Mouse (Mus musculus): ENCODE results near the gene Rgp1. TPM values are rescaled to one million over a fixed set of nuclear protein-coding genes. Genes with fewer than 3 reads are reported as not detected.
"Not testable (repeated sequence)": the region's sequence is repeated elsewhere in the genome, so short reads cannot be mapped to it uniquely, and the experiment has no call there.

Rgp1 gene
- total and polyA plus RNA-seq, 3 experiments = 17.1 to 47.6 TPM; not detected in 1

DNA sequence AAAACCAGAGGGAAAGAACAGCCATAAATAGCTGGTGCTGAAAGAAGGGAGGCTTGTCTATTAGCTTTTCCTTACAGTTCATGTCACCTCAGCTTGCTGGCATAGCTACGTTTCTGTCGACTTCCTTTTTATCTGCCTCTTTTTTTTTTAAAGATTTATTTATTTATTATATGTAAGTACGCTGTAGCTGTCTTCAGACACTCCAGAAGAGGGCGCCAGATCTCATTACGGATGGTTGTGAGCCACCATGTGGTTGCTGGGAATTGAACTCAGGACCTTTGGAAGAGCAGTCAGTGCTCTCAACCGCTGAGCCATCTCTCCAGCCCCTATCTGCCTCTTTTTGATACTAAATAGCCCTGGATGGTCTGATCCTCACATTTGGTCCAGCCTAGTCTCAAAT, 26.7 kb upstream of the Rgp1 start:
- not testable (repeated sequence) for H3K9ac ChIP-seq (ENCODE audit: control insufficient read depth, low read depth, low read length, poor library complexity, severe bottlenecking); H3K27ac ChIP-seq (ENCODE audit: control insufficient read depth, low read depth, low read length); H3K9me3 ChIP-seq (replicated peaks; ENCODE audit: insufficient read depth, low read length); H3K4me3 ChIP-seq (ENCODE audit: control insufficient read depth in 1 of 2, insufficient read depth in 1 of 2, low read depth in 2 of 2, low read length in 2 of 2); H3K4me1 ChIP-seq (ENCODE audit: control insufficient read depth in 1 of 2, insufficient read depth in 2 of 2, low read length in 2 of 2); H3K27me3 ChIP-seq (ENCODE audit: control insufficient read depth in 1 of 2, insufficient read depth in 2 of 2, low read length in 2 of 2); H3K79me2 ChIP-seq (ENCODE audit: control insufficient read depth, insufficient read depth, low read length, poor library complexity); DNase-seq (ENCODE audit: low read depth, low spot score)
- peaks cover 6 to 37% of the 10 kb centered on the region in 2 experiments; a peak in 3 of 4 replicates for H3K36me3 ChIP-seq (ENCODE audit: control insufficient read depth in 1 of 2, insufficient read depth in 2 of 2, low read length in 2 of 2)
- TF ChIP-seq CTCF (IDR thresholded peaks at IDR 0.05 in 2 of 3, conservative IDR thresholded peaks at IDR 0.05 in 1 of 3; ENCODE audit: control insufficient read depth in 1 of 3, insufficient read depth in 1 of 3, low read depth in 2 of 3, low read length in 3 of 3, poor library complexity in 1 of 3, severe bottlenecking in 1 of 3) = peak in 1 of 3 experiments; percentile 10; a peak in 1 of 6 replicates
- TF ChIP-seq ZNF384 (IDR thresholded peaks at IDR 0.05; ENCODE audit: low read depth, low read length) = peak; percentile 42; the same call in 1 of the 2 replicates

DNA sequence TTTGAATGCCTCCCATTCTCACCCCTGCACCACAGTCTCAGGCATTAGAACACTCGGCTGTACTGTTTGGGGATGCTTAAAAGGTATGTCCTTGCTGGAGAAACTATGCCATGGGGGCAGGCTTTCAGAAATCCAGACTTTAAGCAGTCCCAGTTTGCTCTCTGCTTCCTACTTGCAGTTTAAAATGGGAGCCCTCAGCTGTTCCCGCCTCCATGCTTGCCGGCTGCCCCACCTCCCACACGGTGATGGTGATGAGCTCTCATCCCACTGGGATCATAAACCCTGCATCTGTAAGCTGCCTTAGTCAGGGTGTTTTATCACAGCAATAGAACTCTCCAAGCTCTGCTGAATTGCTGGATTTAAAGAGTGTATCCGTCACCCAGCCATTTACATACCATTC, 26.1 kb upstream of the Rgp1 start:
- TF ChIP-seq MAFK (IDR thresholded peaks at IDR 0.05; ENCODE audit: borderline replicate concordance, low read depth, low read length) (no peak), POLR2A (IDR thresholded peaks at IDR 0.05; ENCODE audit: control insufficient read depth in 1 of 2, insufficient read depth in 1 of 2, low read depth in 1 of 2, low read length in 2 of 2, poor library complexity in 1 of 2) (no peak), EP300 (IDR thresholded peaks at IDR 0.05; ENCODE audit: low read depth in 1 of 2, low read length in 2 of 2) (no peak), GATA1 (IDR thresholded peaks at IDR 0.05; ENCODE audit: low read depth, low read length) (no peak), MYB (IDR thresholded peaks at IDR 0.05; ENCODE audit: low read depth, low read length) (no peak), ZKSCAN1 (IDR thresholded peaks at IDR 0.05; ENCODE audit: low read depth, low read length) (no peak), UBTF (IDR thresholded peaks at IDR 0.05; ENCODE audit: borderline replicate concordance, insufficient read depth, low read depth, low read length) (no peak), GABPA (IDR thresholded peaks at IDR 0.05; ENCODE audit: low read depth, low read length) (no peak), TAL1 (IDR thresholded peaks at IDR 0.05; ENCODE audit: low read length) (no peak), NELFE (IDR thresholded peaks at IDR 0.05; ENCODE audit: low read depth, low read length) (no peak), RCOR1 (IDR thresholded peaks at IDR 0.05; ENCODE audit: low read depth, low read length) (no peak), ZNF384 (IDR thresholded peaks at IDR 0.05; ENCODE audit: low read depth, low read length) (no peak), CHD2 (IDR thresholded peaks at IDR 0.05; ENCODE audit: low read length) (no peak), MEF2A (IDR thresholded peaks at IDR 0.05; ENCODE audit: extremely low read depth, insufficient replicate concordance, low read depth, low read length, poor library complexity, severe bottlenecking) (no peak), ZMIZ1 (IDR thresholded peaks at IDR 0.05; ENCODE audit: low read depth, low read length) (no peak), TBP (IDR thresholded peaks at IDR 0.05; ENCODE audit: low read depth, low read length) (no peak), NRF1 (IDR thresholded peaks at IDR 0.05; ENCODE audit: insufficient read depth, low read depth, low read length, poor library complexity, severe bottlenecking) (no peak)
- Histone ChIP-seq H3K27me3 (ENCODE audit: control insufficient read depth in 1 of 2, insufficient read depth in 2 of 2, low read length in 2 of 2) (no peaks in the 10 kb centered on the region), H3K36me3 (ENCODE audit: control insufficient read depth in 1 of 2, insufficient read depth in 2 of 2, low read length in 2 of 2) (peaks cover 9 to 37% of the 10 kb centered on the region in 2 experiments), H3K79me2 (ENCODE audit: control insufficient read depth, insufficient read depth, low read length, poor library complexity) (peaks cover 7% of the 10 kb centered on the region; the same call in 1 of the 2 replicates), H3K9ac (ENCODE audit: control insufficient read depth, low read depth, low read length, poor library complexity, severe bottlenecking) (no peak overlapping the region), H3K4me1 (ENCODE audit: control insufficient read depth in 1 of 2, insufficient read depth in 2 of 2, low read length in 2 of 2) (peaks cover 0 to 11% of the 10 kb centered on the region in 2 experiments; a peak in 2 of 4 replicates), H3K4me3 (ENCODE audit: control insufficient read depth in 1 of 2, insufficient read depth in 1 of 2, low read depth in 2 of 2, low read length in 2 of 2) (no peak overlapping the region), H3K9me3 (replicated peaks; ENCODE audit: insufficient read depth, low read length) (no peaks in the 10 kb centered on the region), H3K27ac (ENCODE audit: control insufficient read depth, low read depth, low read length) (no peak overlapping the region)
- DNase-seq (ENCODE audit: low read depth, low spot score) = no peak
